Mouse (Mus musculus) kidney, embryonic 15.5 days (tissue): ENCODE data around the gene Ppp2r2c. TPM values are rescaled to one million over a fixed set of nuclear protein-coding genes. Genes with fewer than 3 reads are reported as not detected.

Experiments
- ATAC-seq: fragments of 200-750 bp; cut with Nextera tagmentation; replicated peaks from 2 replicates; pipeline ENCODE4 v1.8.0; 2017; ENCODE audit warnings: moderate TSS enrichment; ENCODE audit not compliant: low FRiP score
- H3K27ac ChIP-seq: fragments of 300-500 bp; sonication (generic); 2 replicates; pipeline ENCODE4 v1.5.1; 2015; ENCODE audit warnings: mild to moderate bottlenecking, inconsistent platforms
- H3K27me3 ChIP-seq: fragments of 300-500 bp; sonication (generic); 2 replicates; pipeline ENCODE4 v1.6.1; 2015; ENCODE audit warnings: inconsistent platforms
- H3K36me3 ChIP-seq: fragments of 300-500 bp; sonication (generic); 2 replicates; pipeline ENCODE4 v1.6.1; 2015; ENCODE audit warnings: inconsistent platforms
- H3K4me1 ChIP-seq: fragments of 300-500 bp; sonication (generic); 2 replicates; pipeline ENCODE4 v1.6.1; 2015; ENCODE audit warnings: inconsistent platforms
- H3K4me2 ChIP-seq: fragments of 300-500 bp; sonication (generic); 2 replicates; pipeline ENCODE4 v1.6.1; 2015; ENCODE audit warnings: moderate library complexity, mild to moderate bottlenecking, inconsistent platforms
- H3K4me3 ChIP-seq: fragments of 300-500 bp; sonication (generic); replicated peaks from 2 replicates; pipeline ENCODE4 v1.5.1; 2015; ENCODE audit warnings: mild to moderate bottlenecking, inconsistent platforms
- H3K9ac ChIP-seq: fragments of 300-500 bp; sonication (generic); 2 replicates; pipeline ENCODE4 v1.6.1; 2015; ENCODE audit warnings: mild to moderate bottlenecking, inconsistent platforms
- H3K9me3 ChIP-seq: fragments of 300-500 bp; sonication (generic); replicated peaks from 2 replicates; pipeline ENCODE4 v1.6.1; 2016; ENCODE audit warnings: inconsistent platforms
- WGBS: fragments of 180-500 bp; shearing (Covaris S2); methylation state at CpG from one replicate; pipeline ENCODE4 v1.1.7; 2015; ENCODE audit warnings: mixed read lengths; 5-methylcytosine and 5-hydroxymethylcytosine counted together
- polyA plus RNA-seq: library from polyadenylated mRNA; unstranded; fragments of >200 nt; fragmentation: Nextera tagmentation; extraction: Ambion mirVana; gene quantifications from 2 replicates; pipeline ENCODE4 v1.2.1, GENCODE M21; 2015

Ppp2r2c gene
- polyA plus RNA-seq, 1 experiment from 2014 or later, result 0.61 TPM

- no peak overlapping the region for H3K9ac ChIP-seq
- no peaks in the 10 kb centered on the region; the same call in 1 of the 2 replicates for H3K4me1 ChIP-seq
- 78% methylated on average over 7 of the region's 7 CpGs for WGBS
- H3K9me3 ChIP-seq, result no peaks in the 10 kb centered on the region
- H3K4me2 ChIP-seq, result no peak overlapping the region
- no peak overlapping the region for H3K27ac ChIP-seq
- peaks cover 4% of the 10 kb centered on the region; the same call in 1 of the 2 replicates for H3K27me3 ChIP-seq
- no peaks in the 10 kb centered on the region for H3K36me3 ChIP-seq
- ATAC-seq, result no peak
- no peak overlapping the region for H3K4me3 ChIP-seq
Measured at GRCm38 (mm10) chr5:36918016-36918415, 49.7 kb downstream of the Ppp2r2c start.

GRCm38 (mm10) chr5:36920072-36920471 lies 51.8 kb downstream of the Ppp2r2c start:
- Histone ChIP-seq H3K27me3 (0 out of 2 replicates have a peak, but pooled peaks cover 4% of the 10 kb centered on the region), H3K36me3 (no peaks in the 10 kb centered on the region), H3K4me1 (no peaks in the 10 kb centered on the region; the same call in 1 of the 2 replicates), H3K4me3 (no peak overlapping the region), H3K9ac (no peak overlapping the region), H3K9me3 (no peaks in the 10 kb centered on the region), H3K27ac (no peak overlapping the region), H3K4me2 (no peak overlapping the region)
- ATAC-seq, result no peak
- WGBS, result 35% methylated on average over 1 of the region's 1 CpGs

GRCm38 (mm10) chr5:36921871-36922270 lies 53.6 kb downstream of the Ppp2r2c start:
- no peak for ATAC-seq
- H3K9me3 ChIP-seq, result no peaks in the 10 kb centered on the region
- H3K36me3 ChIP-seq, result no peaks in the 10 kb centered on the region
- no peaks in the 10 kb centered on the region; the same call in 1 of the 2 replicates for H3K4me1 ChIP-seq
- 0 out of 2 replicates have a peak, but pooled peaks cover 4% of the 10 kb centered on the region for H3K27me3 ChIP-seq
- no peak overlapping the region for H3K9ac ChIP-seq
- 87% methylated on average over 1 of the region's 1 CpGs for WGBS
- no peak overlapping the region for H3K4me2 ChIP-seq
- no peak overlapping the region for H3K4me3 ChIP-seq
- no peak overlapping the region for H3K27ac ChIP-seq

- no peaks in the 10 kb centered on the region; the same call in 1 of the 2 replicates for H3K4me1 ChIP-seq
- no peak for ATAC-seq
- WGBS, result 75% methylated on average over 10 of the region's 10 CpGs
Measured at GRCm38 (mm10) chr5:36922811-36923210, 54.5 kb downstream of the Ppp2r2c start.

GRCm38 (mm10) chr5:36923826-36924700 lies 55.8 kb downstream of the Ppp2r2c start:
- 0 out of 2 replicates have a peak, but pooled peaks cover 4% of the 10 kb centered on the region for H3K27me3 ChIP-seq
- no peak overlapping the region for H3K9ac ChIP-seq
- no peak overlapping the region for H3K4me2 ChIP-seq
- H3K4me3 ChIP-seq, result no peak overlapping the region
- no peak overlapping the region for H3K27ac ChIP-seq
- ATAC-seq, result no peak
- H3K36me3 ChIP-seq, result no peaks in the 10 kb centered on the region
- no peaks in the 10 kb centered on the region for H3K9me3 ChIP-seq
- 31% methylated on average over 11 of the region's 11 CpGs for WGBS
- no peaks in the 10 kb centered on the region for H3K4me1 ChIP-seq

More at GRCm38 (mm10) chr5:36922811-36923210, 54.5 kb downstream of the Ppp2r2c start:
- Histone ChIP-seq H3K27me3 (0 out of 2 replicates have a peak, but pooled peaks cover 4% of the 10 kb centered on the region), H3K4me3 (no peak overlapping the region), H3K4me2 (no peak overlapping the region), H3K27ac (no peak overlapping the region), H3K9me3 (no peaks in the 10 kb centered on the region), H3K36me3 (no peaks in the 10 kb centered on the region), H3K9ac (no peak overlapping the region)

- Histone ChIP-seq H3K4me2 (no peak overlapping the region), H3K27me3 (0 out of 2 replicates have a peak, but pooled peaks cover under 1% of the 10 kb centered on the region), H3K4me3 (no peak overlapping the region), H3K9me3 (no peaks in the 10 kb centered on the region), H3K4me1 (peaks cover 5% of the 10 kb centered on the region), H3K27ac (no peak overlapping the region), H3K36me3 (no peaks in the 10 kb centered on the region), H3K9ac (no peak overlapping the region)
- WGBS, result 55% methylated on average over 4 of the region's 4 CpGs
- ATAC-seq, result no peak
Measured at GRCm38 (mm10) chr5:36928701-36929100, 60.4 kb downstream of the Ppp2r2c start.

GRCm38 (mm10) chr5:36929376-36929775 lies 61.1 kb downstream of the Ppp2r2c start:
- no peaks in the 10 kb centered on the region for H3K36me3 ChIP-seq
- H3K27me3 ChIP-seq, result no peaks in the 10 kb centered on the region
- H3K4me2 ChIP-seq, result no peak overlapping the region
- no peaks in the 10 kb centered on the region for H3K9me3 ChIP-seq
- H3K27ac ChIP-seq, result no peak overlapping the region
- no peak overlapping the region for H3K4me3 ChIP-seq
- WGBS, result 69% methylated on average over 3 of the region's 3 CpGs
- H3K9ac ChIP-seq, result no peak overlapping the region
- no peak for ATAC-seq
- peaks cover 11% of the 10 kb centered on the region for H3K4me1 ChIP-seq

GRCm38 (mm10) chr5:36933383-36933782 lies 65.1 kb downstream of the Ppp2r2c start:
- Histone ChIP-seq H3K36me3 (no peaks in the 10 kb centered on the region), H3K9ac (no peak overlapping the region), H3K9me3 (no peaks in the 10 kb centered on the region), H3K4me3 (no peak overlapping the region), H3K27ac (0 out of 2 replicates have a peak overlapping the region, but pooled peaks have one; percentile 37), H3K27me3 (no peaks in the 10 kb centered on the region), H3K4me1 (peaks cover 13% of the 10 kb centered on the region), H3K4me2 (no peak overlapping the region)
- 26% methylated on average over 7 of the region's 8 CpGs for WGBS
- ATAC-seq, result peak; percentile 64

- ATAC-seq, result no peak
- H3K4me2 ChIP-seq, result no peak overlapping the region
- 63% methylated on average over 17 of the region's 17 CpGs for WGBS
- no peaks in the 10 kb centered on the region for H3K36me3 ChIP-seq
- H3K27me3 ChIP-seq, result no peaks in the 10 kb centered on the region
- H3K27ac ChIP-seq, result no peak overlapping the region
- H3K9ac ChIP-seq, result no peak overlapping the region
- H3K9me3 ChIP-seq, result no peaks in the 10 kb centered on the region
- H3K4me3 ChIP-seq, result no peak overlapping the region
- H3K4me1 ChIP-seq, result peaks cover 13% of the 10 kb centered on the region
Measured at GRCm38 (mm10) chr5:36935486-36936473, 67.5 kb downstream of the Ppp2r2c start.

- 0 out of 2 replicates have a peak, but pooled peaks have one; percentile 41 for ATAC-seq
- Histone ChIP-seq H3K36me3 (no peaks in the 10 kb centered on the region), H3K9ac (no peak overlapping the region), H3K27me3 (no peaks in the 10 kb centered on the region), H3K9me3 (no peaks in the 10 kb centered on the region), H3K4me3 (no peak overlapping the region), H3K27ac (no peak overlapping the region), H3K4me1 (peaks cover 13% of the 10 kb centered on the region), H3K4me2 (no peak overlapping the region)
- 44% methylated on average over 7 of the region's 7 CpGs for WGBS
Measured at GRCm38 (mm10) chr5:36936548-36936947, 68.2 kb downstream of the Ppp2r2c start.

GRCm38 (mm10) chr5:36938021-36938420 lies 69.7 kb downstream of the Ppp2r2c start:
- Histone ChIP-seq H3K4me1 (peaks cover 13% of the 10 kb centered on the region), H3K36me3 (no peaks in the 10 kb centered on the region), H3K9ac (no peak overlapping the region), H3K27ac (no peak overlapping the region), H3K27me3 (no peaks in the 10 kb centered on the region), H3K9me3 (no peaks in the 10 kb centered on the region), H3K4me2 (no peak overlapping the region), H3K4me3 (no peak overlapping the region)
- ATAC-seq, result no peak
- WGBS, result 90% methylated on average over 5 of the region's 5 CpGs
